Mouse (Mus musculus) gastrocnemius, adult 18-20 months (tissue): ENCODE measurements at regions not wholly inside any gene's neighbourhood (a gene's known extent, or its start where the extent isn't known, plus 50 kb on each side); places are given as distances from the start of the nearest gene placed in this dataset.

Source experiments
- DNase-seq: peaks from one replicate; pipeline ENCODE4 v3.0.0; 2021; ENCODE audit warnings: low spot score

GRCm38 (mm10) chr1:184395215-184395614 lies 337.2 kb downstream of the Hlx start:
- peak; percentile 76 for DNase-seq

- DNase-seq, result no peak
These were observed 337.7 kb downstream of the Hlx start for GRCm38 (mm10) chr1:184394559-184395194.

- peak; percentile 15 for DNase-seq
These were observed 348.2 kb downstream of the Hlx start for GRCm38 (mm10) chr1:184384088-184384823.

GRCm38 (mm10) chr1:184378665-184379064 lies 344.6 kb upstream of the 1700056E22Rik start:
- DNase-seq, result no peak

GRCm38 (mm10) chr1:184365026-184365425 lies 330.9 kb upstream of the 1700056E22Rik start:
- no peak for DNase-seq

- no peak for DNase-seq
These were observed 324.1 kb upstream of the 1700056E22Rik start for GRCm38 (mm10) chr1:184358226-184358568.

- DNase-seq, result no peak
These were observed 323.5 kb upstream of the 1700056E22Rik start for GRCm38 (mm10) chr1:184357474-184358225.

- no peak for DNase-seq
These were observed 319.8 kb upstream of the 1700056E22Rik start for GRCm38 (mm10) chr1:184353832-184354449.

GRCm38 (mm10) chr1:184351760-184352159 lies 317.7 kb upstream of the 1700056E22Rik start:
- no peak for DNase-seq

GRCm38 (mm10) chr1:184344829-184345228 lies 310.7 kb upstream of the 1700056E22Rik start:
- DNase-seq, result no peak

- no peak for DNase-seq
These were observed 301.9 kb upstream of the 1700056E22Rik start for GRCm38 (mm10) chr1:184335952-184336351.

GRCm38 (mm10) chr1:184335281-184335680 lies 301.2 kb upstream of the 1700056E22Rik start:
- no peak for DNase-seq

GRCm38 (mm10) chr1:184334818-184335217 lies 300.7 kb upstream of the 1700056E22Rik start:
- DNase-seq, result no peak

- no peak for DNase-seq
These were observed 299.0 kb upstream of the 1700056E22Rik start for GRCm38 (mm10) chr1:184333086-184333485.

- DNase-seq, result peak; percentile 31
These were observed 296.6 kb upstream of the 1700056E22Rik start for GRCm38 (mm10) chr1:184330516-184331350.

GRCm38 (mm10) chr1:184326191-184326590 lies 292.1 kb upstream of the 1700056E22Rik start:
- DNase-seq, result no peak

GRCm38 (mm10) chr1:184324234-184324633 lies 290.1 kb upstream of the 1700056E22Rik start:
- no peak for DNase-seq

GRCm38 (mm10) chr1:184320521-184321177 lies 286.5 kb upstream of the 1700056E22Rik start:
- DNase-seq, result no peak

GRCm38 (mm10) chr1:184310185-184310815 lies 276.2 kb upstream of the 1700056E22Rik start:
- DNase-seq, result no peak

GRCm38 (mm10) chr1:184304813-184305212 lies 270.7 kb upstream of the 1700056E22Rik start:
- DNase-seq, result no peak
